Mouse (Mus musculus) stomach, postnatal 0 days (tissue): ENCODE data around the gene Pip5k1b. TPM values are rescaled to one million over a fixed set of nuclear protein-coding genes. Genes with fewer than 3 reads are reported as not detected.

Source experiments
- ATAC-seq: fragments of 200-750 bp; cut with Nextera tagmentation; 2 replicates; pipeline ENCODE4 v1.8.0; 2017; ENCODE audit not compliant: low FRiP score, low TSS enrichment
- DNase-seq: peaks from one replicate; pipeline ENCODE4 v3.0.0-alpha.2; 2016; ENCODE audit warnings: low spot score
- H3K27ac ChIP-seq: fragments of 300-500 bp; sonication (generic); replicated peaks from 2 replicates; pipeline ENCODE4 v1.5.1; 2014; ENCODE audit warnings: mild to moderate bottlenecking, control low read depth
- H3K27me3 ChIP-seq: fragments of 300-500 bp; sonication (generic); 2 replicates; pipeline ENCODE4 v1.6.1; 2014; ENCODE audit warnings: low read length; ENCODE audit not compliant: control insufficient read depth, insufficient read depth
- H3K36me3 ChIP-seq: fragments of 300-500 bp; sonication (generic); 2 replicates; pipeline ENCODE4 v1.6.1; 2014; ENCODE audit warnings: low read length, mixed read lengths; ENCODE audit not compliant: control insufficient read depth, insufficient read depth
- H3K4me1 ChIP-seq: fragments of 300-500 bp; sonication (generic); replicated peaks from 2 replicates; pipeline ENCODE4 v1.6.1; 2014; ENCODE audit warnings: antibody characterized with exemption; ENCODE audit not compliant: control insufficient read depth, insufficient read depth
- H3K4me2 ChIP-seq: fragments of 300-500 bp; sonication (generic); replicated peaks from 2 replicates; pipeline ENCODE4 v1.6.1; 2014; ENCODE audit warnings: low read depth, mild to moderate bottlenecking, control low read depth, moderate library complexity
- H3K4me3 ChIP-seq: fragments of 300-500 bp; sonication (generic); 2 replicates; pipeline ENCODE4 v1.5.1; 2014; ENCODE audit warnings: low read depth, low read length, control low read depth
- H3K9ac ChIP-seq: fragments of 300-500 bp; sonication (generic); 2 replicates; pipeline ENCODE4 v1.6.1; 2014; ENCODE audit warnings: mild to moderate bottlenecking, low read length, control low read depth, mixed read lengths
- H3K9me3 ChIP-seq: fragments of 300-500 bp; sonication (generic); 2 replicates; pipeline ENCODE4 v1.6.1; 2016; ENCODE audit warnings: low read length; ENCODE audit not compliant: control insufficient read depth
- CTCF ChIP-seq: IDR thresholded peaks from 2 replicates; pipeline ENCODE4 v1.5.1; 2016; ENCODE audit warnings: antibody characterized with exemption, low read depth, mild to moderate bottlenecking, moderate library complexity
- EP300 ChIP-seq: optimal IDR thresholded peaks from 2 replicates; pipeline ENCODE3; 2016; ENCODE audit warnings: antibody characterized with exemption
- WGBS: fragments of 180-500 bp; shearing (Covaris S2); extraction: QIAGEN DNeasy Blood & Tissue Kit; methylation state at CpG from one replicate; pipeline ENCODE4 v1.1.7; 2014; 5-methylcytosine and 5-hydroxymethylcytosine counted together
- polyA plus RNA-seq: library from polyadenylated mRNA; unstranded; fragments of >200 nt; fragmentation: Nextera tagmentation; extraction: Ambion mirVana; gene quantifications from 2 replicates; pipeline ENCODE4 v1.2.1, GENCODE M21; 2015

Pip5k1b gene
- polyA plus RNA-seq, 1 experiment from 2014 or later, result 5.5 TPM

DNA sequence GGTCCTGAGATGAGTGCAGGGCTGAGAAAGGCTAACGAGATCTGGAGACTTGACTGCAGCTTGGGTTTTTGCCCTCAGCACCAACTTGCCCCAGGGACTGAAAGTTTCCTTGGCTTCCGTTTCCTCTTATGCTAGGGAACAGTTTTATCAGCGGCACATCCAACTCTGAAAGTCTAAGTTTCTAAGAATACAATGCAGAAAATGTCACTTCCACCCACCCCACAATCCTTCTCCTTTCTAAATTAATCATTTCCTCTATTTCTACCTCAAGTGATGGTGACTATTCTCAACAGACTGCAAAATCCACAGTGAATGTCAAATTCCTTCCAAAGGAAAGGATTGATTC lies 138.0 kb downstream of the Pip5k1b start:
- ATAC-seq, result no peak
- Histone ChIP-seq H3K9me3 (no peaks in the 10 kb centered on the region), H3K4me2 (no peak overlapping the region), H3K36me3 (no peaks in the 10 kb centered on the region), H3K4me3 (no peak overlapping the region), H3K27ac (no peak overlapping the region), H3K27me3 (no peaks in the 10 kb centered on the region), H3K9ac (no peak overlapping the region), H3K4me1 (no peaks in the 10 kb centered on the region)
- no peak for TF ChIP-seq EP300
- no peak for TF ChIP-seq CTCF
- 88% methylated on average over 3 of the region's 3 CpGs for WGBS
- no peak for DNase-seq

DNA sequence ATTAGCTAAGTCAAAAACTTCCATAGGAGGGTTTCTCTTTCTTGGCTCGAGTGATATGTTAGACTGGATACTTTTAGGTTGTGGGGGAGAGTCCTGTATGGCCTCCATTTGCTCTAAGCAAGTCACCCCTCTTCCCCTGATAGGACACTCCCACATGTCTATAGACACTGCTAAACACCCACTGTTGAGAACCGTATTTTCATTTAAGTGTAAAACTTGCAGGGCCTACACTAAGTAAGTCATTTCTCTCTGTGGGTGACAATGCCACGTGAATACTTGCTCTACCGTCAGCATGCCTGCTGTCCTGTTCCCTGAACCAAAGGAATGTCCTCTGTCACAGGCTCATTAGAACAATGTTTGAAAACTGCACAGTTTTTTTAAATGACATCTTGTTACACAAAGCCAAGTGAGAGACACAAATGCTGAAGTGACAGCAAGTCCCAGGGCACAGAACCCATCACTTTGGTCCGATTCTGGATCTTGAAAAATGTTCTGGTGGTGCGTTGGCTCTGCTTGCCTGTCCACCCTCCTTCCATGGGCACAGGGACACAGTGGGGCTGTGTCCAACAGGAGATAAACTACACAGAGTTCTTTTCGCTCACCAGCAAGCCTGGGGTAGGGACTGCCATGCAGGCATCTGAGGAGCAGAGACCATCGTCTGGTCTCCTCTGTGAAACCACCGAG lies 138.6 kb downstream of the Pip5k1b start:
- 82% methylated on average over 9 of the region's 9 CpGs for WGBS
- H3K4me2 ChIP-seq, result no peak overlapping the region
- peak overlapping the region; percentile 61; the same call in 1 of the 2 replicates for H3K27ac ChIP-seq
- TF ChIP-seq CTCF (no peak), EP300 (no peak)
- H3K9ac ChIP-seq, result no peak overlapping the region
- no peak for DNase-seq
- no peaks in the 10 kb centered on the region for H3K27me3 ChIP-seq
- no peak for ATAC-seq
- H3K4me3 ChIP-seq, result no peak overlapping the region
- H3K36me3 ChIP-seq, result no peaks in the 10 kb centered on the region
- no peaks in the 10 kb centered on the region for H3K4me1 ChIP-seq
- no peaks in the 10 kb centered on the region for H3K9me3 ChIP-seq

DNA sequence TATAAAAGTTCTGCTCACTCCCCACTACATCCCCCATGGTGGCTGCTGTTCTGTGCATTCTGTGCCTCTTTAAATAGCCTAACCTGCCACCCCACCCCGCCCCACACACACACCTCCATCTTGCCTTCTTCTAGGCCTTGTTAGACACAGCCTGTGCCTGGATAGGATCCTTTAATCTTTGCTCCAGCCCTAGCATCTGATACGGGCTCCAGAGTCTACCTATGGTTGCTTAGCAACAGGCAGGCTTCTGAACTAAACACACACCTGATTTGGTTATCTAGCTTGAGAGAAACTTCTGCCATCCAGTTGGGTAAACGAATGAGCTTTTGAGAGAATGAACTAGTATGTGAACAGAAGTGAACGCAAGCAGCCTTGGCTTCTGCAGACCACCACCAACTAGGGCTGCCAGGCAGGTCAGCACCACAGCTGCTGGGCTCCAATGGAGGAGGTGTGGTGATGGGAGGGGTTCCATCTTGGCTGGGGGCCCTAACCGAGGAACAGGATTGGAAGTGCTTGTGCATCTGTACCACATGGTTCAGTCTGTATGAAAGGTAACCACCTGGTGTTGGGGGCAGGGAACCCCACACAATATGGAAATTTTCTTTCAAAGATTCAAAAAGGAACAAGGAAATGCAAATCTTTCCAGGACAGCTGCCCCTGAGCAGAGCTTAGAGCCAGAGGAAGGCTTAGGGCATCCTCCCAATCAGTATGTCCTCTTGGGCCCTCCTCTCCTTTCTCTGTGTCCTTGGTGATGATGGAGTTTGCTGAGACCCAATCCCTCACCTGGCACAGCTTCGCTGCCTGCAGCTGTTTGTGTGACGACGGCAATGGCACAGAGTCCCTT lies 139.7 kb downstream of the Pip5k1b start:
- Histone ChIP-seq H3K9ac (no peak overlapping the region), H3K4me3 (no peak overlapping the region), H3K4me2 (no peak overlapping the region), H3K27ac (peak overlapping the region; percentile 61), H3K9me3 (no peaks in the 10 kb centered on the region), H3K36me3 (no peaks in the 10 kb centered on the region), H3K27me3 (no peaks in the 10 kb centered on the region), H3K4me1 (no peaks in the 10 kb centered on the region)
- WGBS, result 58% methylated on average over 8 of the region's 8 CpGs
- ATAC-seq (peak; percentile 89), DNase-seq (peak; percentile 57)
- no peak for TF ChIP-seq CTCF
- no peak for TF ChIP-seq EP300

DNA sequence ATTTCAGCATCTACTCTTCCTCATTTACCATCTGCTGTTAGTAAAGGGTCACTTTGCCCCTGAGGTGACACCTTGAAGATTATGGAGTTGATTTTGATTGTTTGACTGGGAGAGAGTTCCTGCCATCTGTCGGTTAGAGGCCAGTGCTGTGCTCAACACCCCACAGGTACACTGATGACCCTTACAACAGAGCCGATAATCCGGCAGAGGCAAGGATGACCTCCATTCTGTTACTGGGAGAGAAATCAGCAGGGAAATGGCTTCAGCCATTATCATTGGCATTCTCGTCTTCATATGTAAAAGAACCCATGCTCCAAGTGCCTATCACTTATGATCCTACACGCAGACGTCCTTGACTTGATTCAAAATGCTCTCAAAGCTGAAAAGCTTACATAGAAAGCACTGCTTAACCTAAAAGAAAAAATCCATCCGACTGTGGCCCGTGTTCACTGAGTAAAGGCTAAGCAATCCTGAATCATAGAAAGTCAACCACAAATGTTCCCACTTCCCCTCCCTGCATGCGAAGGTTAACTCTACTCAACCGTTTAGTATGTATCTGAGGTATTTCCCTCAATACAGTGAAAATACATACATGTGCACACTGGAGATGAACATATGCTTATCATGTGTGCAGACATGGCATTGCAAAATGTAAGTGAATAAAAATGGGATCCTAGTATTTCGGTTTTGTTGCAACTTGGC lies 146.7 kb downstream of the Pip5k1b start:
- 86% methylated on average over 11 of the region's 11 CpGs for WGBS
- H3K27ac ChIP-seq, result no peak overlapping the region
- no peaks in the 10 kb centered on the region for H3K36me3 ChIP-seq
- no peak for DNase-seq
- no peaks in the 10 kb centered on the region for H3K4me1 ChIP-seq
- no peaks in the 10 kb centered on the region for H3K9me3 ChIP-seq
- no peaks in the 10 kb centered on the region for H3K27me3 ChIP-seq
- ATAC-seq, result no peak
- H3K4me2 ChIP-seq, result no peak overlapping the region
- no peak overlapping the region for H3K4me3 ChIP-seq
- TF ChIP-seq CTCF, result no peak
- no peak for TF ChIP-seq EP300
- no peak overlapping the region for H3K9ac ChIP-seq

DNA sequence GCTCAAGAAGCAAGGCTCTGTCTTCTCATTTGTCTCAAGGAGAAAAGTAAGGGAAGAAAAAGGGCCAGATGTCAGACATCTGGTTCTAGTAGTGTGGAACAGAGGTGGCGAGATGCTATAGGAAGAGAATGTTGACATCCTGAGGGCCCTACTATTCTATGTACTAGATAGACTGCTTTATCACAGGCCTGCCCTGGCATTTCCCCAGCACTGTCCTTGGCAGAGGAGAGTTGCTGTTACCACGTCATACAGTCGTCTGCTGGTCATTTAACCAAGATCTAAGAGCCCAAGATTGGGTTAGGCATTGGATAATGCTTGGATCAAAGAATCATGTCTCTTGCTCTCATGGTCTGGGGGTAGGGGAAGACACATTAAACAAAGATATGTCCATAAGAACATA lies 151.0 kb downstream of the Pip5k1b start:
- H3K27ac ChIP-seq, result no peak overlapping the region

More for the DNA sequence above, 151.0 kb downstream of the Pip5k1b start:
- H3K27me3 ChIP-seq, result no peaks in the 10 kb centered on the region
- H3K9me3 ChIP-seq, result no peaks in the 10 kb centered on the region
- 83% methylated on average over 3 of the region's 3 CpGs for WGBS
- no peak for ATAC-seq
- DNase-seq, result no peak
- no peak overlapping the region for H3K4me2 ChIP-seq
- H3K9ac ChIP-seq, result no peak overlapping the region
- H3K4me3 ChIP-seq, result no peak overlapping the region
- no peaks in the 10 kb centered on the region for H3K4me1 ChIP-seq
- no peak for TF ChIP-seq CTCF
- no peak for TF ChIP-seq EP300
- H3K36me3 ChIP-seq, result no peaks in the 10 kb centered on the region
